Mouse (Mus musculus) spleen, adult 2 months (tissue): ENCODE results near the gene Spz1. TPM values are rescaled to one million over a fixed set of nuclear protein-coding genes. Genes with fewer than 3 reads are reported as not detected.

ENCODE experiments used
- DNase-seq, 2 experiments: peaks; one replicate each; pipeline versions ENCODE4 v3.0.0 to v3.0.0-alpha.2; 2012 to 2021; ENCODE audit warnings: low spot score in 2 of 2, low read depth in 1 of 2
- H3K27ac ChIP-seq: fragments of 200-500 bp; 2 replicates; pipeline ENCODE4 v1.5.1; 2012; ENCODE audit warnings: low read length, inconsistent platforms; ENCODE audit not compliant: insufficient read depth
- H3K27me3 ChIP-seq: fragments of 200-500 bp; 2 replicates; pipeline ENCODE4 v1.6.1; 2012; ENCODE audit warnings: mild to moderate bottlenecking, moderate library complexity, low read length, inconsistent platforms; ENCODE audit not compliant: control insufficient read depth, insufficient read depth
- H3K36me3 ChIP-seq: fragments of 200-500 bp; 2 replicates; pipeline ENCODE4 v1.6.1; 2012; ENCODE audit warnings: mild to moderate bottlenecking, low read length, inconsistent platforms; ENCODE audit not compliant: control insufficient read depth, insufficient read depth
- H3K4me1 ChIP-seq: fragments of 200-500 bp; 2 replicates; pipeline ENCODE4 v1.6.1; 2011; ENCODE audit warnings: inconsistent platforms; ENCODE audit not compliant: control insufficient read depth, insufficient read depth, insufficient read length
- H3K4me3 ChIP-seq: fragments of 200-500 bp; 2 replicates; pipeline ENCODE4 v1.5.1; 2011; ENCODE audit warnings: mild to moderate bottlenecking, inconsistent platforms; ENCODE audit not compliant: insufficient read depth, insufficient read length; ENCODE audit errors: extremely low read depth
- CTCF ChIP-seq: fragments of 200-500 bp; IDR thresholded peaks from 2 replicates; pipeline ENCODE4 v1.5.1; 2011; ENCODE audit warnings: mild to moderate bottlenecking, inconsistent platforms; ENCODE audit not compliant: insufficient read depth, insufficient read length, insufficient replicate concordance; ENCODE audit errors: extremely low read depth
- POLR2A ChIP-seq: fragments of 200-500 bp; IDR thresholded peaks from 2 replicates; pipeline ENCODE4 v1.6.1; 2011; ENCODE audit warnings: low read depth, low read length, inconsistent platforms
- WGBS: fragments of 180-500 bp; shearing (Covaris S2); methylation state at CpG from one replicate; pipeline ENCODE4 v1.1.7; 2018; 5-methylcytosine and 5-hydroxymethylcytosine counted together
- polyA plus RNA-seq: library from polyadenylated mRNA; depleted of rRNA; stranded (reverse); fragments of >200 nt; gene quantifications from 2 replicates; pipeline ENCODE4 v1.2.3, GENCODE M21; 2012

The Spz1 gene
- polyA plus RNA-seq, 1 experiment: not detected

- no peaks in the 10 kb centered on the region for H3K27me3 ChIP-seq
- H3K4me1 ChIP-seq: no peaks in the 10 kb centered on the region
- TF ChIP-seq POLR2A: no peak
- TF ChIP-seq CTCF: no peak
- no peaks in the 10 kb centered on the region for H3K36me3 ChIP-seq
- no peak for DNase-seq
- H3K4me3 ChIP-seq: no peak overlapping the region
- no peak overlapping the region for H3K27ac ChIP-seq
- WGBS: 78% methylated on average over 4 of the region's 4 CpGs
Measured at GRCm38 (mm10) chr13:92547093-92547492, 28.9 kb downstream of the Spz1 start.

GRCm38 (mm10) chr13:92540997-92541396, 35.0 kb downstream of the Spz1 start:
- no peak for DNase-seq
- no peak for TF ChIP-seq POLR2A
- no peak for TF ChIP-seq CTCF
- WGBS: 86% methylated on average over 6 of the region's 6 CpGs
- Histone ChIP-seq H3K27ac (no peak overlapping the region), H3K4me1 (no peaks in the 10 kb centered on the region), H3K36me3 (no peaks in the 10 kb centered on the region), H3K27me3 (no peaks in the 10 kb centered on the region), H3K4me3 (no peak overlapping the region)

GRCm38 (mm10) chr13:92539126-92539525, 36.8 kb downstream of the Spz1 start:
- no peaks in the 10 kb centered on the region for H3K36me3 ChIP-seq
- no peak for DNase-seq
- no peak for TF ChIP-seq POLR2A
- no peak for TF ChIP-seq CTCF
- H3K27me3 ChIP-seq: no peaks in the 10 kb centered on the region
- no peak overlapping the region for H3K4me3 ChIP-seq
- H3K4me1 ChIP-seq: no peaks in the 10 kb centered on the region
- H3K27ac ChIP-seq: no peak overlapping the region
- 81% methylated on average over 4 of the region's 4 CpGs for WGBS

GRCm38 (mm10) chr13:92533801-92534200, 42.2 kb downstream of the Spz1 start:
- WGBS: 69% methylated on average over 2 of the region's 2 CpGs

GRCm38 (mm10) chr13:92532216-92532615, 43.8 kb downstream of the Spz1 start:
- no peaks in the 10 kb centered on the region; the same call in 1 of the 2 replicates for H3K4me1 ChIP-seq

More at GRCm38 (mm10) chr13:92533801-92534200, 42.2 kb downstream of the Spz1 start:
- no peak for DNase-seq
- H3K27ac ChIP-seq: no peak overlapping the region
- no peaks in the 10 kb centered on the region for H3K27me3 ChIP-seq
- no peak for TF ChIP-seq CTCF
- TF ChIP-seq POLR2A: no peak
- H3K36me3 ChIP-seq: no peaks in the 10 kb centered on the region
- H3K4me3 ChIP-seq: no peak overlapping the region
- no peaks in the 10 kb centered on the region; the same call in 1 of the 2 replicates for H3K4me1 ChIP-seq

GRCm38 (mm10) chr13:92531237-92531636, 44.7 kb downstream of the Spz1 start:
- peak overlapping the region; percentile 94 for H3K27ac ChIP-seq
- H3K4me1 ChIP-seq: no peaks in the 10 kb centered on the region; the same call in 1 of the 2 replicates
- WGBS: 6% methylated on average over 15 of the region's 15 CpGs
- no peak for DNase-seq
- no peaks in the 10 kb centered on the region for H3K27me3 ChIP-seq
- TF ChIP-seq POLR2A (no peak), CTCF (no peak)
- peak overlapping the region; percentile 94 for H3K4me3 ChIP-seq
- no peaks in the 10 kb centered on the region for H3K36me3 ChIP-seq

More at GRCm38 (mm10) chr13:92532216-92532615, 43.8 kb downstream of the Spz1 start:
- Histone ChIP-seq H3K36me3 (no peaks in the 10 kb centered on the region), H3K27me3 (no peaks in the 10 kb centered on the region), H3K27ac (no peak overlapping the region), H3K4me3 (no peak overlapping the region)
- TF ChIP-seq CTCF: no peak
- 60% methylated on average over 2 of the region's 2 CpGs for WGBS
- no peak for DNase-seq

GRCm38 (mm10) chr13:92530721-92531211, 45.2 kb downstream of the Spz1 start, which contains the start of gene Zfyve16:
TSS of gene Zfyve16 (minus strand) at chr13:92530868.
- Histone ChIP-seq H3K36me3 (no peaks in the 10 kb centered on the region), H3K4me1 (no peaks in the 10 kb centered on the region; the same call in 1 of the 2 replicates), H3K27ac (peak within 1 kb of the TSS; percentile 94), H3K27me3 (no peaks in the 10 kb centered on the region), H3K4me3 (peak within 1 kb of the TSS; percentile 94)
- TF ChIP-seq CTCF (no peak), POLR2A (peak; percentile 85)
- under 1% methylated on average over 46 of the region's 46 CpGs for WGBS
- peak; percentile 80 to 95 for DNase-seq
